Mouse (Mus musculus) brain, embryonic 14.5 days (tissue): ENCODE measurements around the gene Map3k12.

Source experiments
- CTCF ChIP-seq: fragments of 200-500 bp; IDR thresholded peaks from 2 replicates; pipeline ENCODE4 v1.5.1; 2012; ENCODE audit warnings: inconsistent platforms, mild to moderate bottlenecking, moderate library complexity, borderline replicate concordance; ENCODE audit not compliant: insufficient read depth, insufficient read length; ENCODE audit errors: extremely low read depth
- POLR2A ChIP-seq: fragments of 200-500 bp; IDR thresholded peaks from 2 replicates; pipeline ENCODE4 v1.6.1; 2012; ENCODE audit warnings: mild to moderate bottlenecking, inconsistent platforms, borderline replicate concordance; ENCODE audit not compliant: poor library complexity, insufficient read depth, insufficient read length, severe bottlenecking; ENCODE audit errors: extremely low read depth

DNA sequence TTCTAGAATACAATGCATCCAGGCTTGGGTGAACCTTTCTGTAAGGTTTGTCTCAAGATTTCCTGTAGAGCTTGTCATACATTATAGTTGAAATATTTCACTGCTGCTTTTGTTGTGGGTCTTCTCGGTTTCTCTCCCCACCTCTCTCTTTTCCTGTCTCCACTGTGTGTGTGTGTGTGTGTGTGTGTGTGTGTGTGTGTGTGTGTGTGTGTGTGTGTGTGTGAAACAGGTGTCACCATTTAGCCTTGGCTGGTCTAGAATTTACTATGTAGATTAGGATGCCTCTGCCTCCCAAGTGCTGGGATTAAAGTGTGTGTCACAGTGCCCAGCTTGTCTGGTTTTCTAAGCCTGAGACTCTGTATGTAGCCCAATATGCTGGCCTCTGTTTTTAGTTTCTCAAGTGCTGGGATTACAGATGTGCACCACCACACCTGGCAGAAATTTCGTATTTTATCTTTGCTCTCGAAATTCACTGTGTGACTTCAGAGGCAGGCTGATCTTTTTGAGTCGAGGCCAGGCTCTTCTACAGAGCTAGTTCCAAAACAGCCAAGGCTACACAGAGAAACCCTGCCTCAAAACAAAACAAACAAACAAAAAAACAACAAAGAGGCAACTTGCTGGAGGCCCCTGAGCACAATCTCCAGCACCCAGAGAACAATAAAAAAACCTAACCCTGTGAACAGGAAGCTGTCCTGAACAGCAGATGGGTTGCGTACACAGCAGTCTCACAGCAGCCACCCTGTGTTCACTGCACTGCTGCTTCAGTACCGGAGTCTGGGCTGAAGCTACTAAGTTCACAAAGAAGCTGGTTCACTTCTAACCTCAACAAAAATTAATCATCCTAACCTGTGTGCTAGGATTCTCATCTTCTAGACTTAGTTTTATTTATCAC is 9.5 kb upstream of the Map3k12 start:
- TF ChIP-seq CTCF (no peak), POLR2A (no peak)
